Mouse (Mus musculus): Measurements from ENCODE around the gene Gclc.

Gclc gene

GRCm38 (mm10) chr9:77753853-77754727 lies at the start of gene Gclc:
Gene Gclc, plus strand, starts transcription at chr9:77754535.
- DNase-seq (ENCODE audit: low read depth, low spot score) = peak; percentile 79

- no peak for DNase-seq (ENCODE audit: low read depth, low spot score)
These were observed 47.8 kb upstream of the Gclc start for GRCm38 (mm10) chr9:77706515-77706914.

- DNase-seq (ENCODE audit: low read depth, low spot score) = no peak
These were observed 46.7 kb upstream of the Gclc start for GRCm38 (mm10) chr9:77707433-77708139.

- no peak for DNase-seq (ENCODE audit: low read depth, low spot score)
These were observed 45.4 kb upstream of the Gclc start for GRCm38 (mm10) chr9:77708950-77709349.

GRCm38 (mm10) chr9:77711021-77711569 lies 43.2 kb upstream of the Gclc start:
- no peak for DNase-seq (ENCODE audit: low read depth, low spot score)

- no peak for DNase-seq (ENCODE audit: low read depth, low spot score)
These were observed 41.5 kb upstream of the Gclc start for GRCm38 (mm10) chr9:77712816-77713215.

GRCm38 (mm10) chr9:77713301-77713700 lies 41.0 kb upstream of the Gclc start:
- no peak for DNase-seq (ENCODE audit: low read depth, low spot score)

- no peak for DNase-seq (ENCODE audit: low read depth, low spot score)
These were observed 39.1 kb upstream of the Gclc start for GRCm38 (mm10) chr9:77715262-77715661.

- DNase-seq (ENCODE audit: low read depth, low spot score) = no peak
These were observed 38.3 kb upstream of the Gclc start for GRCm38 (mm10) chr9:77716009-77716408.

GRCm38 (mm10) chr9:77717831-77718435 lies 36.4 kb upstream of the Gclc start:
- no peak for DNase-seq (ENCODE audit: low read depth, low spot score)

GRCm38 (mm10) chr9:77718816-77719411 lies 35.4 kb upstream of the Gclc start:
- no peak for DNase-seq (ENCODE audit: low read depth, low spot score)

GRCm38 (mm10) chr9:77719675-77720074 lies 34.7 kb upstream of the Gclc start:
- no peak for DNase-seq (ENCODE audit: low read depth, low spot score)

- DNase-seq (ENCODE audit: low read depth, low spot score) = no peak
These were observed 32.0 kb upstream of the Gclc start for GRCm38 (mm10) chr9:77722381-77722780.

GRCm38 (mm10) chr9:77724216-77724615 lies 30.1 kb upstream of the Gclc start:
- no peak for DNase-seq (ENCODE audit: low read depth, low spot score)

- DNase-seq (ENCODE audit: low read depth, low spot score) = no peak
These were observed 28.9 kb upstream of the Gclc start for GRCm38 (mm10) chr9:77725448-77725847.

- no peak for DNase-seq (ENCODE audit: low read depth, low spot score)
These were observed 28.2 kb upstream of the Gclc start for GRCm38 (mm10) chr9:77726018-77726684.

- DNase-seq (ENCODE audit: low read depth, low spot score) = no peak
These were observed 27.3 kb upstream of the Gclc start for GRCm38 (mm10) chr9:77727012-77727411.

GRCm38 (mm10) chr9:77732067-77732466 lies 22.3 kb upstream of the Gclc start:
- no peak for DNase-seq (ENCODE audit: low read depth, low spot score)

GRCm38 (mm10) chr9:77737298-77738041 lies 16.9 kb upstream of the Gclc start:
- DNase-seq (ENCODE audit: low read depth, low spot score) = no peak

- DNase-seq (ENCODE audit: low read depth, low spot score) = no peak
These were observed 12.9 kb upstream of the Gclc start for GRCm38 (mm10) chr9:77741452-77741851.
